Mouse (Mus musculus): ENCODE measurements around the gene Ttll6. TPM values are rescaled to one million over a fixed set of nuclear protein-coding genes. Genes with fewer than 3 reads are reported as not detected.

Gene Ttll6
- total RNA-seq, 1 experiment: 5.4 TPM

- in situ Hi-C loops (cut with MboI; ENCODE audit: low sequenced_read_pairs in 2 of 2, unreplicated experiment in 2 of 2): loop anchor here in 1 of 2 experiments (5.0 kb wide), 1 partner anchor 97 kb away; no protein-coding TSS in a partner anchor
- no peak for TF ChIP-seq CHD2 (IDR thresholded peaks at IDR 0.05; ENCODE audit: low read depth, low read length)
- peak; percentile 74; the same call in 1 of the 2 replicates for TF ChIP-seq ZC3H11A (IDR thresholded peaks at IDR 0.05; ENCODE audit: borderline replicate concordance, low read depth, low read length)
- Histone ChIP-seq H3K9me3 (ENCODE audit: control insufficient read depth, insufficient read depth, low read depth, low read length) (no peaks in the 10 kb centered on the region), H3K36me3 (ENCODE audit: control insufficient read depth, insufficient read depth, low read length, poor library complexity, severe bottlenecking) (no peaks in the 10 kb centered on the region), H3K4me3 (ENCODE audit: insufficient read depth in 1 of 2, low read depth in 1 of 2, low read length in 2 of 2, poor library complexity in 1 of 2, severe bottlenecking in 1 of 2) (no peak overlapping the region; a peak in 1 of 4 replicates), H3K27ac (ENCODE audit: insufficient read depth, low read depth, low read length, poor library complexity, severe bottlenecking) (no peak overlapping the region), H3K4me1 (ENCODE audit: control insufficient read depth in 2 of 2, insufficient read depth in 2 of 2, low read length in 2 of 2, poor library complexity in 1 of 2) (peaks cover 0 to 12% of the 10 kb centered on the region in 2 experiments; a peak in 2 of 4 replicates), H3K9ac (ENCODE audit: insufficient read depth, low read depth, low read length, poor library complexity, severe bottlenecking) (peak overlapping the region; percentile 40; the same call in 1 of the 2 replicates)
- DNase-seq (ENCODE audit: low read depth, low spot score): peak; percentile 73
Measured at GRCm38 (mm10) chr11:96145622-96146270, 12.2 kb downstream of the Ttll6 start.

GRCm38 (mm10) chr11:96147471-96147870 is 13.9 kb downstream of the Ttll6 start:
- in situ Hi-C loops (cut with MboI; ENCODE audit: low sequenced_read_pairs in 2 of 2, unreplicated experiment in 2 of 2): loop anchor here in 1 of 2 experiments (5.0 kb wide), 1 partner anchor 95 kb away; no protein-coding TSS in a partner anchor
- no peaks in the 10 kb centered on the region for H3K36me3 ChIP-seq (ENCODE audit: control insufficient read depth, insufficient read depth, low read length, poor library complexity, severe bottlenecking)
- no peaks in the 10 kb centered on the region for H3K9me3 ChIP-seq (ENCODE audit: control insufficient read depth, insufficient read depth, low read depth, low read length)
- TF ChIP-seq ZC3H11A (IDR thresholded peaks at IDR 0.05; ENCODE audit: borderline replicate concordance, low read depth, low read length): no peak
- no peak for DNase-seq (ENCODE audit: low read depth, low spot score)
- H3K4me1 ChIP-seq (ENCODE audit: control insufficient read depth in 2 of 2, insufficient read depth in 2 of 2, low read length in 2 of 2, poor library complexity in 1 of 2): peaks cover 0 to 3% of the 10 kb centered on the region in 2 experiments; a peak in 1 of 4 replicates
- no peak overlapping the region for H3K9ac ChIP-seq (ENCODE audit: insufficient read depth, low read depth, low read length, poor library complexity, severe bottlenecking)
- H3K4me3 ChIP-seq (ENCODE audit: insufficient read depth in 1 of 2, low read depth in 1 of 2, low read length in 2 of 2, poor library complexity in 1 of 2, severe bottlenecking in 1 of 2): no peak overlapping the region
- H3K27ac ChIP-seq (ENCODE audit: insufficient read depth, low read depth, low read length, poor library complexity, severe bottlenecking): no peak overlapping the region

- Histone ChIP-seq H3K27ac (ENCODE audit: insufficient read depth, low read depth, low read length, poor library complexity, severe bottlenecking) (no peak overlapping the region), H3K4me1 (ENCODE audit: control insufficient read depth in 2 of 2, insufficient read depth in 2 of 2, low read length in 2 of 2, poor library complexity in 1 of 2) (0 out of 4 replicates have a peak, but pooled peaks cover 0 to 3% of the 10 kb centered on the region in 2 experiments), H3K36me3 (ENCODE audit: control insufficient read depth, insufficient read depth, low read length, poor library complexity, severe bottlenecking) (no peaks in the 10 kb centered on the region), H3K4me3 (ENCODE audit: insufficient read depth in 1 of 2, low read depth in 1 of 2, low read length in 2 of 2, poor library complexity in 1 of 2, severe bottlenecking in 1 of 2) (no peak overlapping the region), H3K9me3 (ENCODE audit: control insufficient read depth, insufficient read depth, low read depth, low read length) (no peaks in the 10 kb centered on the region), H3K9ac (ENCODE audit: insufficient read depth, low read depth, low read length, poor library complexity, severe bottlenecking) (no peak overlapping the region)
- TF ChIP-seq HCFC1 (IDR thresholded peaks at IDR 0.05; ENCODE audit: borderline replicate concordance, insufficient read depth, low read length): no peak
- no peak for TF ChIP-seq CHD2 (IDR thresholded peaks at IDR 0.05; ENCODE audit: low read depth, low read length)
- no peak for TF ChIP-seq ZC3H11A (IDR thresholded peaks at IDR 0.05; ENCODE audit: borderline replicate concordance, low read depth, low read length)
- no peak for TF ChIP-seq MAFK (IDR thresholded peaks at IDR 0.05; ENCODE audit: insufficient read depth, low read depth, low read length)
- no peak for TF ChIP-seq ZNF384 (IDR thresholded peaks at IDR 0.05; ENCODE audit: low read depth, low read length)
- DNase-seq (ENCODE audit: low read depth, low spot score): no peak
- in situ Hi-C loops (cut with MboI; ENCODE audit: low sequenced_read_pairs in 2 of 2, unreplicated experiment in 2 of 2): no loop called here
Measured at GRCm38 (mm10) chr11:96164769-96165168, 31.2 kb downstream of the Ttll6 start.

DNA sequence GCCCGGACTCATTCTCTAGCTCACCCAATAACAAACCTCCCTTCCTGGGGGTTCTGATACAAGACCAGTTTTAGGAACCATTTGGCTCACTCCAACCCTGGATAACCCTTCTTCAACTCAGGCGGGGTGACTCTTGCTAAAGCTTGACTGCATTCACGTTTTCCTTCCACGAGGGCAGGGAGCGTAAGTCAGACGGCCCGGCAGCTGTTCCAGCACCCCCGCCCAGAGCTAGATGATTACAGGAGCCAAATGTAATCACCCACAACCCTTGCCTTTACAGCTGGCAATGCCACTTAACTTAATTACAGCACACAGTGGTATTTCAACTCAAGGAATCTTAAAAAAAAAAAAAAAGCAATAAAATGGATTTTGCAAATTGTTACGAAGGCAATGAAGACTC is 34.5 kb downstream of the Ttll6 start:
- TF ChIP-seq ZNF384 (IDR thresholded peaks at IDR 0.05; ENCODE audit: low read depth, low read length) (no peak), MAFK (IDR thresholded peaks at IDR 0.05; ENCODE audit: insufficient read depth, low read depth, low read length) (no peak), ZC3H11A (IDR thresholded peaks at IDR 0.05; ENCODE audit: borderline replicate concordance, low read depth, low read length) (no peak)
- no peak overlapping the region for H3K27ac ChIP-seq (ENCODE audit: insufficient read depth, low read depth, low read length, poor library complexity, severe bottlenecking)
- no peak overlapping the region for H3K4me3 ChIP-seq (ENCODE audit: insufficient read depth in 1 of 2, low read depth in 1 of 2, low read length in 2 of 2, poor library complexity in 1 of 2, severe bottlenecking in 1 of 2)
- H3K36me3 ChIP-seq (ENCODE audit: control insufficient read depth, insufficient read depth, low read length, poor library complexity, severe bottlenecking): no peaks in the 10 kb centered on the region
- DNase-seq (ENCODE audit: low read depth, low spot score): no peak
- H3K9ac ChIP-seq (ENCODE audit: insufficient read depth, low read depth, low read length, poor library complexity, severe bottlenecking): no peak overlapping the region
- peaks cover 0 to 7% of the 10 kb centered on the region in 2 experiments; a peak in 1 of 4 replicates for H3K4me1 ChIP-seq (ENCODE audit: control insufficient read depth in 2 of 2, insufficient read depth in 2 of 2, low read length in 2 of 2, poor library complexity in 1 of 2)
- in situ Hi-C loops (cut with MboI; ENCODE audit: low sequenced_read_pairs in 2 of 2, unreplicated experiment in 2 of 2): no loop called here
- no peaks in the 10 kb centered on the region for H3K9me3 ChIP-seq (ENCODE audit: control insufficient read depth, insufficient read depth, low read depth, low read length)

DNA sequence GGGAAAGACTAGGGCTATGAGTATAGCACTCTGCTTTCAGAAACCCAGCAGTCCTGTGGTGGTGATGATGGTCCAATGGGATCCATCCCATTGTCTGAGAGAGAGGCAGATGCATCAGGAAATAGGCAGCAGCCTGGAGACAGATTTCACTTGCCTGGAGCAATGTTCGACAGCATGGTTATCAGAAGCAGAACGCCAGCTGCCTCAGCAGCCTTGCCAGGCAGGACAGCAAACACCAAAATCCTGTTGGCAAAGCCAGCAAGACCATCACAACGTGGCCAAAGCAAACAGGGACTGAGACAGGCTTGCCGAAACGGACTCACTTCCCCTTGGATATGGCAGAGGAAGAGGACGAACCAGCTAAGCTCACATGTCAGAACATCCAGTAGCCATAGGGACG is 35.4 kb downstream of the Ttll6 start:
- peaks cover 0 to 9% of the 10 kb centered on the region in 2 experiments; a peak in 1 of 4 replicates for H3K4me1 ChIP-seq (ENCODE audit: control insufficient read depth in 2 of 2, insufficient read depth in 2 of 2, low read length in 2 of 2, poor library complexity in 1 of 2)
- no peaks in the 10 kb centered on the region for H3K9me3 ChIP-seq (ENCODE audit: control insufficient read depth, insufficient read depth, low read depth, low read length)
- H3K4me3 ChIP-seq (ENCODE audit: insufficient read depth in 1 of 2, low read depth in 1 of 2, low read length in 2 of 2, poor library complexity in 1 of 2, severe bottlenecking in 1 of 2): no peak overlapping the region
- in situ Hi-C loops (cut with MboI; ENCODE audit: low sequenced_read_pairs in 2 of 2, unreplicated experiment in 2 of 2): no loop called here
- no peaks in the 10 kb centered on the region for H3K36me3 ChIP-seq (ENCODE audit: control insufficient read depth, insufficient read depth, low read length, poor library complexity, severe bottlenecking)
- TF ChIP-seq ZC3H11A (IDR thresholded peaks at IDR 0.05; ENCODE audit: borderline replicate concordance, low read depth, low read length) (no peak), MAFK (IDR thresholded peaks at IDR 0.05; ENCODE audit: insufficient read depth, low read depth, low read length) (no peak), HCFC1 (IDR thresholded peaks at IDR 0.05; ENCODE audit: borderline replicate concordance, insufficient read depth, low read length) (no peak), ZNF384 (IDR thresholded peaks at IDR 0.05; ENCODE audit: low read depth, low read length) (no peak), CHD2 (IDR thresholded peaks at IDR 0.05; ENCODE audit: low read depth, low read length) (no peak)
- H3K9ac ChIP-seq (ENCODE audit: insufficient read depth, low read depth, low read length, poor library complexity, severe bottlenecking): no peak overlapping the region
- no peak overlapping the region for H3K27ac ChIP-seq (ENCODE audit: insufficient read depth, low read depth, low read length, poor library complexity, severe bottlenecking)
- no peak for DNase-seq (ENCODE audit: low read depth, low spot score)

Data from ES-E14 (cell line).